Mouse (Mus musculus): ENCODE results near the gene Eno2.
A peak's percentile ranks its signal among the peaks of the same experiment; 100 is the strongest.

Eno2 gene

DNA sequence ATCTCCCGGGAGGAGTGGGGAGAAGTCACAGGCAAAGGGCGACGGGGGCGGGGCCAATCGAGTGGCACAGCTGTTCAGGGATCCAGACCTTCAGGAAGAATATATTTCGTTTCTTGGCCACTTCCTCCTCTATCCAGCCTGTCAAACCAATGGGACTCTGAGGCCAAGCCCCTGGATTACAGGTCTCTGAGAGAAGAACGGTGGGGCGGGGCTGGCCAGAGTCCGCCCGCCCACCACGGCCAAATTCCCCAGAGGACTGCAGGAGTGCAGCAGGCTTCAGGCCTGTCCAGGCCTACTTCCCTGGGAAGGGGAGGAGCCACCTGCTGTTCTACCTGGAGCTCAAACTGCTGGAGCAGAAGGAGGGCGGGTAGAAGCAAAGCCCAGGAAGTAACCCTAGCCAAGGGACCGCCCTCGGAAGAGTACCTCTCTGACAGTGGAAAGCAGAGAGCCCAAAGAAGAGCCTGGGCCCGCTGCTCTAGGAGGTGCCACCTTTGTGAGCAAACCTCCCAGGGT lies 30.9 kb downstream of the Eno2 start, which contains the start of gene Ptpn6:
Ptpn6 (minus strand) TSS at position 204 of the 513 bp plus-strand sequence.
- DNase-seq = no peak

DNA sequence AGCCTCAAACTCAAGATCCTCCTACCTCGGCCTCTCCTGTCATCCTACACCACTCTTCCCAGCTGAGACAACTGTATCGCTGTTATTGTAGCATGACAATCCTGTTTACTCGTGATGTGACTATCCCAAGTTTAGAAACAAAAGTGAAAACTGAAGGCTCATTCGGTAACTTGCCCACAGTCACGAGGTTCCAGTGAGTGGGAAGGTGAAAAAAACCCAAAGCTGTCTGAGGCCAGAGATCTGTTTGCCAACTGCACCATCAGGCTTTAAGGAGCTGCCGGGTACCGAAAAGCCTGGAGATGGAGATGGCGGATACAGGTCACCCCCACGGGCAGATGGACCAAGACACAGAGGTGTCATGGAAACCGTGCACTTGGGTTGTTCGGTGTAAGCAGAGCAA lies 32.4 kb downstream of the Eno2 start:
- DNase-seq = no peak

DNA sequence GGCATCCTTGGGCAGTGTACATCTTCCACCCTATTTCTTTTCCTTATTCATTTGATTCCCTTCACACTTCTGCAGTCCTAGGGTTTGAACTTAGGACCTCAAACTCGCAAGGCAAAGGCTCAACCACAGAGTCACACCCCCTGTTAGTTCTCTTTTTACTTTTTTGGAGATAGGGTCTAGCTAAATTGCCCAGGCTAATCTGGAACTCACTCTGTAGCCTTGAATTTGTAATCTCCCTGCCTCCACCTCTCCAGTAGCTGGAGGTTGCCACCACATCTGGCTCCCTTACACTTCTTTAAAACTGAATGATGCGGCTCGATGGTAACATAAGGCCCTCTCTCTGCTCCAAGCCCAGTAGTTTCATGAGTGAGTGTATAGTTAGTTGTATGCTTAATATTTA lies 35.1 kb downstream of the Eno2 start:
- no peak for DNase-seq

DNA sequence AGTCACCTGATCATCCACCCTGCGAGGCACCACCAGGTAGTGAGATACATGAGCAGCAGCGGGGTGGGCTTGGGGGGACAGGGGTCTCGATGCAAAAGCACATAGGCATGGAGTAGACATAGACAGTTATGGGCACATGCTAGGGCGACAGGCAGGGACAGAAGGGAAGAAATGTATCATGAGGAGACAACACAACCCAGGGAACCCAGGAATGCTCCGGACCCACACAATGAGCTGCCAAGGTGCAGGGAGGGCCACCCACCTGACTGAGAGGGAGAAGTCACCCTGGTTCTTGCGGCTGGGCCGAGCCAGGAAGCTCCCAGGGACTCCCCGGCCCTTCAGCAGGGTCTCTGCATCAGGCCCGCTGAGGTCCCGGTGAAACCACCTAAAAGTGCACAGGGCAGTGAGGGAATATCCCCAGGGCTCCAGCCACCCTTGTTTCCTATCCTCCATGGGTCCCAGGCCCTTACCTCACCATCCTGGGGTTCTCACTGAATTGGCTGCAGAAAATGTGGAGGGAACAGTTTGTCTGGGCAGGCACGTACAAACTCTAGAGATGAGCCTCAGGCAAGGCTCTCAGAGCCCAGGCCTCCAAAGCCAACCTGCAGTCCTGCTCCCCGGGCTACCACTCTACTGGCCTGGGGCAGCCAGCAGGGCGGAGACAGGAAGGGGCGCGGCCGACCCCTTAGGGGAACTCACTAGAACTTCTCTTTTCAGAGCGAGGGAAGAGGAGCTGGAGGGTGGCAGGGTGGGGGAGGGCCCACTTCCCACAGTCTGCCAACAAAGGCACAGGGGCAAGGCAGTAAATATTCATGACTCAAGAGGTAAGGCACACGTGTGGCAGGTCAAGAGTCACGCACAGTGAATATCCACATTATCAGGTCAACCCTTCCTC lies 36.8 kb downstream of the Eno2 start:
- DNase-seq = no peak

DNA sequence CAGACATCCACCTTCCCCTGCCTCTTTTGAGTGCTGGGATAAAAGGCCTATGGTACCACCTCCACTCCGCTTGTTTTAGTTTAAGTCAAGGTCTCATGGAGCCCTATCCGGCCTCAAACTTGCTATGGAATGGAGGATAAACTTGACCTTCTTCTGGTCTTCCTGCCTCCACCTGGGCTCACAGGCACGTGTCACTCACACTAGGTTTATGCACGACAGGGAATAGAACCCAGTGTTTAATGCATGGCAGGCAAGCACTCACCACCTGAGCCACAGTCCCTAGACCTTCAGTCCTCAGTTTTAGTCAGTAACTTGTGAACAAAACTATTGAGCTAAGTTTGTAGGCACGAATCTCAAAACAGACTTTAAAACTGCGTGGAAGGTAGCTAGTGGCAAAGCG lies 38.4 kb downstream of the Eno2 start:
- no peak for DNase-seq

DNA sequence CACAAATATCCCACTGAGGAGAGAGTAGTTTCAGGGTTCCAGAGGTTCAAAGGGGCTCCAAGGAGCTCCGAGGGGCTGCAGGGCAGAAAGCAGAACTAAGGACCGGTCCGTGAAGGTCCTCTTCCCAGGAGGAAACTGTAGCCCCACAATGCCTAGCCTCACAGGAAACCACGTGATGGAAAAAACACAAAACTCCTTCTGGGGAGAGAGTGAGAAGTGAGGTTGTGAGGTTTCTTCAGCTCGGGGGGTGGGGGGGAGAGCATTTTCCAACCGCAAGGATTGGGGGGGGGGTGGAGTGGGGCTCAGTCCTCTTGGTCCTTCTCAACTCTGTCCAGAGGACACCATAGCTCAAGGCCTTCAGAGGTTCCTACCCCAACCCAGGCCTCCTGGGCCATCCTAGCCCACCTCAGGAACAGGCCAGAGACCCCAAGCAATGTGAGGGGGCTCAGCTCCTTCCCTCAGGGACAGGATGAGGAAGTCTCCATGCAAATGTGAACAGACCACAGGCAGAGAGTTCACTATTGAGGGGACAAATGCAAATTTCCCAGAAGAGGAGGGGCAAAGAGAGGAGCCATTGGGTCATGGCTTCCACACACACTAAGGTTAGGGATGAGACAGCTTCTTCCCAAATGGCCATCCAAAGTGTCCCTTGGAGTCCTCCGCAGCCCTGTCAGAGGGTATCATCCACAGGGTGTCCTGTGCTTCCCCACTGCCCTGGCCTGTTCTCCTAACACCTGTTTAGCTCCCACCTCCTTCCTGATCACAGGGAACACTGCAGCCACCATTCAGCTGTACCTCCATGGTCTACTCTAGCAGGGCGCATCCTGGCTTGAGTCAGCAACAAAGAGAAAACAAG lies 39.4 kb downstream of the Eno2 start:
- DNase-seq = no peak

DNA sequence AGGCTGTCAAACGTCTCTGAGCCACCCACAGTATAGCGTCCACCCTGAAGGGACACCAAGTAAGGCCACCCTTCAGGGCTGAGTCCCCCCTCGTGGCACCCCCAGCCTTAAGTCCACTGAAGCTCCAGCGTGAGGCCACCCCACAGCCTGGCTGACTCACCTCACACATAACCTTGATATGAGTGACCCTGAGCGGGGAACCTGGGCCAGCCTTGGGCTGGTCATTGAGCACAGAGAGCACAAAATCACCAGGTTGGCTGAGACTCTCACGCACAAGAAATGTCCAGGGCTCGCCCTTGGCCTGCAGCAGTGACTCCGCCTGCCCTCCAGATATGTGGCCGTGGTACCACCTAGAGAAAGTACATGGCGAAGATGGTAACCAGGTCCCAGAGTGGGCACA lies 40.9 kb downstream of the Eno2 start:
- DNase-seq = no peak

- no peak for DNase-seq
Observed at GRCm38 (mm10) chr6:124724472-124724871, 45.0 kb downstream of the Eno2 start.

GRCm38 (mm10) chr6:124723541-124723940 lies 45.9 kb downstream of the Eno2 start:
- DNase-seq = no peak

GRCm38 (mm10) chr6:124722876-124723473 lies 46.5 kb downstream of the Eno2 start:
- no peak for DNase-seq

- no peak for DNase-seq
Observed at GRCm38 (mm10) chr6:124720904-124721303, 48.6 kb downstream of the Eno2 start.

GRCm38 (mm10) chr6:124719354-124719978 lies 50.0 kb downstream of the Eno2 start:
- DNase-seq = no peak

DNA sequence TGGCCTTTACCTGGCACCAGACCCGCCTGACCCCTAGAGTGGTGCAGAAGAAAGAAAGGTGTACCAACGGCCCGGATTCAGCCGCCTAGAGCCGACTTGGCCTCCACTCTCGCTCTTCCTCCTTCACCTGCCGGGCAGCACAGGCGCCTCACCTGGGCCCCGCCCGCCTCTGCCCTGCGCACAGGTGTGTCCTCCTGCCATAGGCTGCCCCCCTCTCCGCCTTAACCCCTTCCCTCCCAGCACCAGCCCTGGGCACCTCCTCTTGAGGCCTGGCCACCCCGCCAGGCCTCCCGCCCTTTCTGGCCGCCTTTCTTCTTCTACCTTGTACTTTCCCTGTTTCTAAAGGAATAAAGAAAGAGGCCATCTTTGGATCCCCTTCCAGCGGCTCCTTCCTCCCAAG lies 50.8 kb downstream of the Eno2 start:
- DNase-seq = no peak

DNA sequence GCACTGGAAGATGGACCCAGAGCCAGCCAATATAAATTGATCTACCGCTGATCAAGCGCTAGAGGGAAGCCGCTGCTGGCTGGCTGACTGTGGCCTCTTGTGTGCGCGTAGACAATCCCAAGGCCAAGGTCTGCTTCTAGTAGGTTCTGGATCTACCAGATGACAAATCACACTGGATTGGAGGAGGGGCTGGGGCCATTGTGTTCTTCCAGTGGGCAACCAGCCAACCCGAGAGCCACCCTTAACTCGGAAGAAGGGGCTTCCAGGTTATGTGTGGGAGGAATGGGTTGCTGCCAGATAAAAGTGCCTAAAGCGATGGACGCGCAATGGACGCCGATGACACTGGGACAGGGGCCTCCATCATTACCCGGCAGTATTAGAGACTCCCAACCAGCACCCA lies 51.5 kb downstream of the Eno2 start:
- DNase-seq = no peak

GRCm38 (mm10) chr6:124716864-124717490 lies 52.5 kb downstream of the Eno2 start:
- no peak for DNase-seq

DNA sequence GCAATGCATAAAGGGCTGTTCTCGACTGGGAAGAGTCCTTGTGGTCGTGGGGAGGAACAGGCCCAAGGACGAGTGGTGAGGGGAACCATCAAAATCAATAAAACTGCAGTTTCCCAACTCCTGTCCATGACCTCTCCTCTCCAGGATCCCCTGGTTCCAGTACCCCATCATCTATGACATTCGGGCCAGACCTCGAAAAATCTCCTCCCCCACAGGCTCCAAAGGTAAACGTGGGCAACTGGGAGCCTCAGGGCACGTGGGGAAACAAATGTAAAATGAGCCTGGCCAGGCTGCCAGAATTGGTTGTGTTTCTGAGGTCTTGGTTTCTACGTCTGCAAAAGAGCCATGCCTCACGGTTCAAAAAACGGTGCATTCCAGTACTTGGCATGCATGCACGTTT lies 56.6 kb downstream of the Eno2 start:
- no peak for DNase-seq

DNA sequence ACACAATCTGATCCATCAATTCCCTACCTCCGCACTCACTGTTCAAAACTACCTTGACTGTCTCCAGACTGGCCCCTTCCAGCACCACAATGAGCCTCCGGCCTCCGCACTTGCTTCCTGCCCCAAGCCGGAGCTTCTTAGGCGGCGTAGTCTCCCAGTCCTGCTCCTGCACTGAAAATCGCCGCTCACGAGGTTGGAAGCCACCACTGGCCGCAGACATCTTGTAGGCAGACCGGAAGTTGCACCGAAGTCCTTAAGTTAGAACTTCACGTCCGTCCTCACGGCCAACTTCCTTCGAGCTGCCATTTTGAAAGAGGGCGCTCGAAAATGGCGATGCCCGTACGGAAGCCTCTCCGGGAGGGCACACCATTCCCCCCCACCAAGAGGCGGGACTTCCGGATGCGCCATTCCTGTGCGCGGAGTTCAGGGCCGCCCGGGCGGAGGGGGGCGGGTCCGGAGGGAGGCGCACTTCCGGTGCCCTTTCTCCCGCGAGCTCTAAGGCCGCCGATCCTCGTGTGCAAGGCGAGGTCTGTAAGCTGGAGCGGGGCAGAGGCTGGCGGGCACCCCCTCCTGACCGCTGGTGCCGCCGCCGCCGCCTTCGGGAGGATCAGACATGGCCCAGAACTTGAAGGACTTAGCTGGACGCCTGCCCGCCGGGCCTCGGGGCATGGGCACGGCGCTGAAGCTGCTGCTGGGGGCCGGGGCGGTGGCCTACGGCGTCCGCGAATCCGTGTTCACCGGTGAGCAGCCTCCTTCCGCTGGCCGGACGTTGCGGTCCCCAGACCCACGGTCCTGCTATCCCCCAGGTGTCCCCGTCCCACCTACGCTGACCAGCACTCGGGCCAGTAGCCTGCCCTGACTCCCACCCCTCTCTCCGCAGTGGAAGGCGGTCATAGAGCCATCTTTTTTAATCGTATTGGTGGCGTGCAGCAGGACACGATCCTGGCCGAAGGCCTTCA lies 57.4 kb downstream of the Eno2 start, which contains the start of the genes Emg1 and Phb2:
Emg1 (minus strand) TSS at position 355 of the 959 bp plus-strand sequence.
Phb2 (plus strand) TSS at position 513 of the 959 bp plus-strand sequence.
- peak; percentile 95 for DNase-seq

Measured in cerebellum, adult 8-10 months (tissue).